Mouse (Mus musculus) heart, postnatal 0 days (tissue): ENCODE results near the gene Cdkl3.

Source experiments
- CTCF ChIP-seq: IDR thresholded peaks from 2 replicates; pipeline ENCODE4 v1.5.1; 2016; ENCODE audit warnings: antibody characterized with exemption, control low read depth, low read depth
- EP300 ChIP-seq: IDR thresholded peaks from 2 replicates; pipeline ENCODE4 v1.6.1; 2016; ENCODE audit warnings: antibody characterized with exemption, low read depth

- TF ChIP-seq EP300 (no peak), CTCF (no peak)
Measured at GRCm38 (mm10) chr11:52065841-52066240, 61.8 kb downstream of the Cdkl3 start.
